Mouse (Mus musculus): Measurements from ENCODE around the gene Rin2.

Gene Rin2

DNA sequence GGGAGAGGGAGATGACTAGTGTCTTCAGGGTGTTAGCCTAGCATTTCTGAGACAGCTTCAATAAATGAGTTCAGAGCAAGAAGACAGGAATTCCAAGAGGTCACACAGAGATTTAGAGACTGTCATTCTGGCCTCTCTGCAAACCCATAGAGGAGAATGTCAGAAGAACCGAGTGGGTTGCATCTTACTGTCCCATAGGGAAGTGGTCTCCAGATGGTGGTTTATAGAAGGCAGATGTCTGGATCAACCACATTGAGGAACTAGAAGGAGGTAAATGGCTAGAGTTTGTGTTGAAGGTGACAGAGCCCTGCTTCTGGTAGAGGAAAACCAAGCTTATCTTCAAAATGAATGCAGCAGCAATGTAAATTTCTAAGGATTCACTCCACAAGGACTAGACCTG lies 61.5 kb downstream of the Rin2 start:
- no peak for DNase-seq

DNA sequence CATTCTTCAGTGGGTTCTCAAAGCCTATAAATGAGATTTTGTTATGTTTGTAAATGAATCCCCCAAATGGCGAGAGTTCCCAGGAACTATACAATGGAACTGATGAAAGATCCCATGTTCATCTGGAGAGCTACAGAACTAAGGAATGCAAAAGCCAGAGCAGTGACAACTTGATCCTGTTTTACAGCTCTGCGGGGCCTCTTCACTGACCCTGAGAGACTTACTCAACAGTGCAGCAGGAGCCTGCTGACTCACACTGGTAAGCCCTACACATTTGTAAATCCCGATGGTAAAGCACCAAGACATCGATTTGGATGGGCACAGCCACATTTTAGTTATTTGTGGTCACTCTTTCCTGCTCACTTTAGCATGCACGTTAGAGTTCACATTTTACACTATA lies 62.2 kb downstream of the Rin2 start:
- no peak for DNase-seq

- DNase-seq = no peak
These were observed 65.7 kb downstream of the Rin2 start for GRCm38 (mm10) chr2:145740729-145741128.

DNA sequence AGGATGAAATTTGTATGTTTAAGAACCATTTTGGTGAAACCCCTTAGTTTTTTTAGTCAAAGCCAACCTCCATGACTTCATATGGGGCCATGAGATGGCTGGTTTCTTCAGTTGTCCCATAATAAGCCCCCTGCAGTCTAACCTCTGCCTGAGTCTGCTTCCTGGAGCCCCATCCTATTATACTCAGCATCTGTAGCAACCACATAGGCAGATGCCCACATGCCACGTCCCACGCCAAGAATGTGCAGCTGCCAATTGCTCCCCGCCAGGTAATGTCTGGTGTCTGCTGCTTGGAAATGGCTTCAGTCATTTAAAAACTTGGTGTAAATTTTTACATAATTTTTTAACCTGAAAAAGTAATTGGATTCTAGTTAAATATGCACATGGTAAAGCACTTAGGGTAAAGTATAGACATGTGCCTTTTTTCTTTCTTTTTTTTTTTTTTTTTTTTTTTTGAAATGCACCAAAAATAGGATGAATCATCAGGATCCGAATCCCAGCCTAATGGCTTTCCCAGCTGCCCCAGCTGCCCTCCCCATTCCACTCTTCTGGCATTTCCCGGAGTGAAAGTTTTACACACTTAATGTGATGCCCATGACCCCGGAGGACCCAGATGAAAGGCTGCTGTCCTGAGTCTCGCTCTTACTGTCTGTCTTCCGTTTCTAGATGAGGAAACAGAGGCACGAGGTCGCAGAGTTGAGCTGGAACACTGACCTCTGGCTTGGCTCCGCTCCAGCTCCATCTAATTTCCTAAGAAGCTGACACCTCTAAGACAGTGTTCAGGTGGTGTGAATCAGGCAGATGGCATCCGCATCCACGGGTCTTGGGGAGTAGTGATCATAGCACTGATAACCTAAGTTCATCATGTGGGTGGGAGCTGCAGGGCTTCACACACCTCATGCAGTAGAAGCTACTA lies 68.0 kb downstream of the Rin2 start:
- DNase-seq = peak in 1 of 2 experiments; percentile 6

DNA sequence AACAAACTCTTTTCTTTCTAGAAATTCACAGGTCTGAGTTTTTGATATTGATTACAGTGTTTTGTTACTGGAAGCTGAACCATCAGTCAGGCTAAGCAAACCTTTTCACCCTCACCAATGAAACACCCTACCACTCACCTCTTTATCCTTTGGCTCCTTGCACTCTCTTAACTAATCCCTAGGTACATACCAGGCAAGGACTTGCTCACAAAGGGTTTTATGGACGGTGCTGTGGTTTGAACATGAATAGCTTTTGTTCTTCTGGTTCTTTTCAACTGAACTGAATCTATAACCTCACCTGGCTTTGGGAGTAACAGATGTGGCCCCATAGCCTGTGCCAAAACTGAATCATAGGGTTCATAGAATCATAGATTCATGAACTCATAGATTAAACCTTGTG lies 71.4 kb downstream of the Rin2 start:
- DNase-seq = no peak

DNA sequence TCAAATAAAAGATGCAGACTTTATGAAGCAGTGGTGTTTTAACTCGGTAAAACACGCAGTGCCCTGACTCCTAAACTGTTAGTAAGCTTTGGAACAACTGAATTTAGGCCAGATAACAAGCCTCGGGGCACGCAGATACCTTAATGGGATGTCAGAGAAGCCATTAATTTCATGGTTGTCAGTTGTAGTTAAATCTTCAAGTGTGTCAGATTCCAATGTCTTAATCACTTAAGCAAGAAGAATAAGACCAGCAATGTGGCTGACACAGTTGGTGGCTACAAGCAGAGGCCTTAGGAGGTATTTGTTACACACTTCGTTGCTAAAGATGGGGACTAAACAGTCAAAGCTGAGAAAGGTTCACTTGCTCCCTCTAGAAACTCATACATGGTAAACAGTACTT lies 74.6 kb downstream of the Rin2 start:
- DNase-seq = no peak

GRCm38 (mm10) chr2:145752572-145752971 lies 77.6 kb downstream of the Rin2 start:
- DNase-seq = no peak

- DNase-seq = no peak
These were observed 79.0 kb downstream of the Rin2 start for GRCm38 (mm10) chr2:145753973-145754372.

- no peak for DNase-seq
These were observed 81.1 kb downstream of the Rin2 start for GRCm38 (mm10) chr2:145755864-145756822.

DNA sequence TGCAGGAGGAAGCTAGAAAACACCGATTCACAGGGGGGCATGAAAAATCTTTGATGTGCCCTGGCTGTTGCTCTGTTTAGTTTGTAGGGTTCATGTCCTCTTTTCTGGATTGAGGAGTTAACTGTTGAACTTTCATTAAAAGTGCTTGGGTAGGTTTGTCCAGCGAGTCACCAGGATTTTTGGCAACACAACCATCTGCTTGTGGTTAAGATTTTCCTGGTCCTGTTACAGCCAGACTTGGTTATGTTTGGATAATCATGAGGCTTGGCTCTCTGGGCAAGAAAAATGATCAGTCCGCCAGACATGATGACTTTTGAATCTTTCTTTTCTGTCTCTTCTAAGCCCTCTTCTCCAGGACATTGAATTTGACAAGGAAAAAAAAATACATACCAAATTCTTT lies 85.1 kb downstream of the Rin2 start:
- DNase-seq = no peak

DNA sequence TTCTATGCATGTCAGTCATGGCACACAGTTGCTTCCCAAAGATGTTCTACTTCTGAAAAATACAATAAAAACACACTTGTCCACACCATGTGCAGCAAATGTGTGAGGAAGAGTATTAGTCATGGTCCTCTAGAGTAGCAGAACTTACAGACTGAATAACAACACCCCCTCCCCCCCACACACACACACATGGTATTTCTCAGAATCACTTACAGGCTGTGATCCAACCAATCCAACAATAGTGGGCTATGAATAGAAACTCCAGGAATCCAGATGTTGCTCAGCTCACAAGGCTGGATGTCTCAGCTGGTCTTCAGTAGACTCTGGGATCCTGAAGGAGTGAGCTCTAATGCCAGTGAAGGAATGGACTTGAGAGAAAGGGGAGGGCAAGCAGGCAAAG lies 86.4 kb downstream of the Rin2 start:
- DNase-seq = no peak

DNA sequence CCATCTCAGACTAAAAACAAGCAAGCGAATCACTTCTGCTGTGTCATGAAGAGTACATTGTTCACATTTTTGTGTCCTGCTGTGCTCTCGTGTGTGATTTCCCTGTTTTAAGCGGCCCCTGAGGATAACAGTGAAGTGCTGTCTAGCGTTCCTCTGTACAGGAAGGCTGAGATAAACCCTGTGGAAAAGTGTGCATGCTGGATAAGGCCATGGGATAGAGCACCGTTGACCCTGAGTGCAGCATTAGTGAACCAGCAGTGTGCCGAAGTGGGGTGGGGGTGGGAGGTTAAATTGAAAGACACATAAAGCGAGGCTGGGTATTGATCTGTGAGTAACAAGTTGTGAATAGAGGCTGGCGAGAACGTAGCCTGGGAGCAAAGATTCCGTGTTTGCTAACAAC lies 94.9 kb downstream of the Rin2 start:
- no peak for DNase-seq

DNA sequence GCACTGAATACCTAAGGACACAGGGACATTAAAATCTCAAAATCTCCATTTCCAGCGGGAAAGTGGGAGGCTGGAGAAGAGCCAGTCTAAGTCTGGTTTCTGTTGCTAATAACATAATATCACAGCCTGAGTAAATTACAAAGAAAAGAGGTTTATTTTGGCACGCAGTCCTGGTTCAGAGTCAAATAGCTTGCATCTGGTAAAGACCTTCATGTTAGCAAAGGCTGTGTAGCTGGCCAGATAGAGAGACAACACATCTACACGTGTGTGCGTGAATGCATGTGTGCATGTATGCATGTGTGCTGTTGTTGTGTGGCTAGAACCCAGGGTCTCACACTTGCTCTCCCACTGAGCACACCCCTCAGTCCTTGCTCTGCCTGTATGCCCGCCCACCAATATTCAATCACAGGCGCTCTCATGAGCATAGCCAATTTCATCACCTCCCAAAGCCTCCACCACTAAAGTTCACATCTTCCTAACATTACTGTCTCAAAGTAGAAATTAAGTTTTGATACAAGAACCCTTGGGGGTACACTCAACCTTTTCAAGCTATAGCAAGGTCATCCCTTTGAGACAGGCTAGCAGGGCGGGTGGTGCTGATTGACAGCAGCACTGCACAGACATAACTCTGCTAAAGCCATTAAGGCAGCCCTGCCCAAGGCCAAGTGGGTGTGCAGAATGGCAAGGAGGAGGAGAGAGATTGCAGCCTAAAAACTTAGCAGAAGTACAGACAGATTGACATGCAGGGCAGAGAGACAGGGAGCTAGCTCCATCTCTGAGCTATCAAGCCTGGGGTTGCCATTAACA lies 95.9 kb downstream of the Rin2 start:
- DNase-seq = no peak

DNA sequence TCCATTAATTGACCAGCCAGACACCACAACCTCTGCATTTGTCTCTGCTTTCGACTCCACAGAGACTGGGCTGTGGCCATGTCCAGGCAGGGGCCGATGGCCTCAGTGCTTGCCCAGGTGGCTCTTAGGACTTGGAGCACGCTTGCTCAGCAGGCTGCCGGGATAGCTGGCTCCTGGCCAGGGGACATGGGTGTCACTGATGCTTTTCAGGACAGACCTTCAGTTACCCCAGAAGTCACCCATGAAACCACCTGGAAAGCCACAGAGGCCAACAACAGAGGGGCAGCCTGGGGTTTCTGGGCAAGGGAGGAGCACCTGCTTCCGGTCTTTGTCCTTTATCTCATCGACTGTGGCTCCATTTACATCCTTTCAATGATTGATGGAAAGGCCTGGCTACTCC lies 108.2 kb downstream of the Rin2 start:
- peak; percentile 20 to 48 for DNase-seq

DNA sequence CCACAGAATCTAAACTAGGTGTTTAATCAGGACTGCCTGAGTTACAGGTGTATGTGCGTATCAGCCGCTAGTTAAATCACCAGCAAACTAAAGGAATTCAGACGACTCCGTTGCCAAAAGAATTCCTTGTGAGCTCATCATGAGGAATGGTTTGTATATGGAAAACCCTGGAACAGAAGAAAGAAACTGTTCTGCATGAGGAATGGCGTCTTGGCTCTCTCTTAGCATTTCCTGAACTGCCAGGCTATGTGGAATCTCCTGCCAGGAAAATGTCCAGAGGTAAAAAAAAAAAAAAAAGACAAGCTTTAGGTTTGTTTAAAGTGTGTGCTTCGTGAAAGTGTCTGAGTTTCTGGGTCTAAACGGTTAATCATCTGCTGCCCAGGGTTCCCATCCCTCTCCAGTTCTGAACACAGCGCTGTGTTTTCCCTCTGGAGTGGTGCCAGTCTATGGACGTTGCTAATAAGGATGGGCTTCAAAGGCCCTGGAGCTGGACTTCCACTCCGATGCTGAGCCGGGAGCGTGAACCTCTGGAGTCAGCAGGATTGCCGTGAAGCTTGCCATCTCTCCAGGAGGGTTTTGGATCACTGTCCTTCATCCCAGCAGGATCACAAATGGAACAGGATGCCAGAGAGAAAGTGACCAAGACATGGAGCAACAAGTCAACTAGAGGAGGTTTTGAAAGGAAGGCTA lies 109.4 kb downstream of the Rin2 start:
- peak; percentile 39 to 40 for DNase-seq

GRCm38 (mm10) chr2:145784964-145785363 lies 109.9 kb downstream of the Rin2 start:
- DNase-seq = no peak

DNA sequence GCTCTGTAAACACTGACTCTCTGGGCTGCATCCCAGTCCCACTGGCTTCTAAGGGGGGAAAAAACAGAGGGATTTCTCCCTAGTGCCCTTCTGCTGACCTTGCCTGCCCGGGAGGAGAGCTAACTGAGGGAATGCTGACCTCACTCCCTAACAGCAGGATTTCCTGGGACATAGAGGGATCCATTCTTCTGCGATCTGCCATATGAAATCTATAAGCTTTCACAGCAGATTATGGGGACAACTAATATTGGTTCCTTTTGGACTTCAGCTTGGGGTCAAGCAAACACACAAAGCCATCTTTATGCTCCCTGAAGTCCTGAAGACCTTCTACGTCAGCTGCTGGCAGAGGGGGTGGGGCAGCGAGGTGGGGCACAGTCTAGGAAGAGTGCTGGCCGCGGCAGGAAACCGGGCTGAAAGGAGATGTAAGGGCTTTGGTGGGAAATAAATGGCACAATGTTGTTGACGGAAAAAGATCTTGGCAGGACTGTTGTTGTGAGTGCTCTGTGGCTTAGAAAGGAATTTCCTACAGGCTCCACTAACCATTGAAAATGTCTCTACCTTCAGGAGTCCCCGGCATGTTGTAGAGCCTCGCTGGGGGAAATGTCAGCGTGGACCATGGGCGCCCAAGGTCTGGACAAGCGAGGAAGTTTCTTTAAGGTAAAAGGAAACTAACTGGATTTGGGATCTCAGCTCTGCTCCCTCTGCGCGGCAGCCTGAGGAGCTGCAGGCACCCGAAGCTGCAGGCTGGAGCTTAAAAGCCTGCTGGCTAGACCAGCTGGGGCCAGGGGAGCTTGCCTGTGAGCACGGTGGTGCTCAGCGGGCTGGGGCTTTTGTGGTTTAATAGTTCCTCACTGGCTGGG lies 111.0 kb downstream of the Rin2 start:
- peak; percentile 21 to 36 for DNase-seq

DNA sequence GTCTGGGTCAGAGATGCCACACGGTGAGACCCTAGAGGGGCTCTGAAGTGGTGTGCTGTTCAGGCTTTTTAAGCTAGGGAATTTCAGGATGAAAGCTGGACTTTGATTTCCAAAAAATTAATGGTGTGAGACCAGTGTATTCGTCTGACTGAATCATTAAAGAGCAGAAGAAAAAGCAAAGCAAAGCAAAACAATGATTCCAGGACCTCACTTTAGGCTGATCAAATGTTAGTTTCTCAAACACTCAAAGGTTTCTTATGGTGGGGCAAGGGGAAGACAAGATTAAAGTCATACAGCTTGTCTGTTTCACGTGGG lies 111.6 kb downstream of the Rin2 start:
- no peak for DNase-seq

DNA sequence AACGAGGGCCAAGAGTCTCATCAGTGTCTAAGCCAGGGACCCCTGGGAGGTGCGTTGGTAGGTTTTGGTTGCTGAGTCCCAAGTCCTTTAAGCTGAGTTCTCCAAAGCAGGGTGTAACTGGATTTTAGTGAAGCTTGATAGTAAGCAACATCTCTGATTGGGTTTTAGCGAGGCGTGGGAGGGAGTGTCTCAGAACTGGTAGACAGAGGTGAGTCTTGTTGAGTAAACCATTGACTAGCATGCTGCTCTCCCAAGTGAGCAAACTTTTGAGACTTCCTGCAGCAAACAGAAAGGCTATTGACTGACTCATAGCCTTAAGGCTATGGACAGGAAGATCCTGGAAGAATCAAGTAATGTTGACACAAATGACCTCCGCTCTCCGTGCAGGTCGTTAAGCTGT lies 112.5 kb downstream of the Rin2 start:
- no peak for DNase-seq

DNA sequence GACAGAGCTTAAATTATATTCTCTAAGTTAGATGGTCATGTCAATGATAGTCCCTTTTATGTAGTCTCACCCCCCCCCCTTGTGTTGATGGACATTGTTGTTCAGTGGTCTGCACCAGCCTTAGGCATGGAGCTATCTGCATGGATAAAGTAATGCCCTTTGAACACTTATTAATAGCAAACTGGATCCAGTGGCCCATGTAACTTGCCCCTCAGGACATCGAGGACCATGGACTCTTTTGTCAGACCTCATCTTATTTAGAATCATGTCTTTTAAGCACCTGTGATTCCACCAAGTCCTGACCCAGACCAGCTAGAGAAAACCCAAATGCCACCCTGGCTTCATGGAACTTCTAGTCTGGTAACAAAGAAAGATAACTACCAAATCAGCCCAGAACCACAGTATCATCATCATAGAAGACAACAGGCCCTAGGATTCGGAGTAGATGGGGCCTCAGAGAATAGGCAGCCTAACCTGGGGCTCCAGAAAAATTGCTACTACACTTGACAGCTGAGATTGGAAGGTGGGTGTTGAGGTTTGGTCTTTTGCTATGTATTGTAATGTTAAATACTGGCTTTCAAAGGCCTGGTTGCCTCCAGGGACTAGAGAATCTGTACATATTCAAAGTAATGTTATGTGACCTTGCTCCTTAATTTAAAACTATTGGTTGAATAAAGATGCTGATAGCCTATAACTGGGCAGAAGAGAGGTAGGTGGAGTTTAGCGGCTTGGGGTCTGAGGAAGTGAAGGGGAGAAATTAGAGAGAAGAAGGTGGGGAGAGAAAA lies 113.7 kb downstream of the Rin2 start:
- no peak for DNase-seq

DNA sequence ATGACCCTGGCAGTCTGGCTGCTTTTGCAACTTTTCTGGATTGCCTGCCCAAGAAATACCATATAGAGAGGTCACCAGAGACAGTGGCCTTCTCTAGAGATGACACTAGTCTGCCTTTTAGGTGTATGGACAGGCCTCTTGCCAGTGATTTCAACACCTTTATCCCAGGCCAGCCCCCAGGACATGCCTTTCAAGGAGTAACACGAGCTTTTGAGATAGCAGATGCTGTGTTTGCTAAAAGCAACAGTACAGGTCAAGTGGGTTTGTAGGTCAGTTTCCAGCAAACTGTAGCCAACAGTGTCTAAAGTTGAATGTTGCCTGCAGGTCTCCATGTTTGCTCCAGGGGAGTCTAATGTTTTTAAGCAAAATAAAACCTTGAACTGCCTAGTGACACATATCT lies 118.7 kb downstream of the Rin2 start:
- DNase-seq = no peak
